Mouse (Mus musculus) spleen, adult 2 months (tissue): ENCODE data around the gene Psap. TPM values are rescaled to one million over a fixed set of nuclear protein-coding genes. Genes with fewer than 3 reads are reported as not detected.
A peak's percentile ranks its signal among the peaks of the same experiment; 100 is the strongest.

Experiments used
- DNase-seq, 2 experiments: peaks; one replicate each; pipeline versions ENCODE4 v3.0.0 to v3.0.0-alpha.2; 2012 to 2021; ENCODE audit warnings: low spot score in 2 of 2, low read depth in 1 of 2
- H3K27ac ChIP-seq: fragments of 200-500 bp; 2 replicates; pipeline ENCODE4 v1.5.1; 2012; ENCODE audit warnings: low read length, inconsistent platforms; ENCODE audit not compliant: insufficient read depth
- H3K27me3 ChIP-seq: fragments of 200-500 bp; 2 replicates; pipeline ENCODE4 v1.6.1; 2012; ENCODE audit warnings: mild to moderate bottlenecking, moderate library complexity, low read length, inconsistent platforms; ENCODE audit not compliant: control insufficient read depth, insufficient read depth
- H3K36me3 ChIP-seq: fragments of 200-500 bp; 2 replicates; pipeline ENCODE4 v1.6.1; 2012; ENCODE audit warnings: mild to moderate bottlenecking, low read length, inconsistent platforms; ENCODE audit not compliant: control insufficient read depth, insufficient read depth
- H3K4me1 ChIP-seq: fragments of 200-500 bp; 2 replicates; pipeline ENCODE4 v1.6.1; 2011; ENCODE audit warnings: inconsistent platforms; ENCODE audit not compliant: control insufficient read depth, insufficient read depth, insufficient read length
- H3K4me3 ChIP-seq: fragments of 200-500 bp; 2 replicates; pipeline ENCODE4 v1.5.1; 2011; ENCODE audit warnings: mild to moderate bottlenecking, inconsistent platforms; ENCODE audit not compliant: insufficient read depth, insufficient read length; ENCODE audit errors: extremely low read depth
- CTCF ChIP-seq: fragments of 200-500 bp; IDR thresholded peaks from 2 replicates; pipeline ENCODE4 v1.5.1; 2011; ENCODE audit warnings: mild to moderate bottlenecking, inconsistent platforms; ENCODE audit not compliant: insufficient read depth, insufficient read length, insufficient replicate concordance; ENCODE audit errors: extremely low read depth
- POLR2A ChIP-seq: fragments of 200-500 bp; IDR thresholded peaks from 2 replicates; pipeline ENCODE4 v1.6.1; 2011; ENCODE audit warnings: low read depth, low read length, inconsistent platforms
- WGBS: fragments of 180-500 bp; shearing (Covaris S2); methylation state at CpG from one replicate; pipeline ENCODE4 v1.1.7; 2018; 5-methylcytosine and 5-hydroxymethylcytosine counted together
- polyA plus RNA-seq: library from polyadenylated mRNA; depleted of rRNA; stranded (reverse); fragments of >200 nt; gene quantifications from 2 replicates; pipeline ENCODE4 v1.2.3, GENCODE M21; 2012

Gene Psap
- polyA plus RNA-seq, 1 experiment = 1,338 TPM

DNA sequence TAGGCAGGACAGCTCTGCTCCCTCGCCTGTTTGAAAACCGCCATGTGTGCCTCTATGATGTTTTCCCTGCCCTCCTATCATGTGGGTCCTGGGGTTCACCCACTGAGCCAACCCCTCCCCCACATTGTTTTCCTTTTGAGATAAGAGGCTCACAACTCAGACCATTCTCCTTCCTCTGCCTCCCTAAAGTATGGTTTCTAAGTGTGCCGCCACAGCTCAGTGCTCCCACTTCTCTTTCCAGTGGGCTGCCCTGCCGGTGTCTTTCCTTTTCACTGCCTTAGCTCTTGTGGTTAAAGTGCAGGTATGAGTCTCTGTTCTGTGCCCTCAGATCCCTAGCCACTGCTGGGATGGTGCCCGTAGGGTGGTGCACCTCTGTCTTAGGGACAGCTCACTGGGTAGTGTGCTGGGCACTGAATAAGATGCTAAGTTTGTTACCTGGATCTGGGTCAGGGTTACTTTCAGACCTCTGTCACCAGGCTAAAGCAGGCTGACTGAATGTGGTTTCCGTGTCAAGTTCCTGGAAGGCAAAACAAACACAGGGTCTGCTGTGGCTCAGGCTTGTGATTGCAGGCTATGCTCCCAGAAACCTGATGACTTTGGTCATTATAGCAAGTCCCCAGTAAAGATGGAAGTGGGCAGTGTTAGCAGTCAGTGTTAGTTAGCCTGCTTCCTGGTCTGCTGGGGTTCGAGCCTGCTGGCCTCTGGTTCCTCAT is 12.8 kb downstream of the Psap start:
- no peak overlapping the region; the same call in 1 of the 2 replicates for H3K4me3 ChIP-seq
- TF ChIP-seq CTCF (no peak), POLR2A (no peak)
- peak overlapping the region; percentile 57 for H3K27ac ChIP-seq
- no peaks in the 10 kb centered on the region for H3K27me3 ChIP-seq
- H3K36me3 ChIP-seq = peaks cover 34% of the 10 kb centered on the region
- DNase-seq = peak in 1 of 2 experiments; percentile 46
- H3K4me1 ChIP-seq = peaks cover 60% of the 10 kb centered on the region
- WGBS = 9% methylated on average over 7 of the region's 7 CpGs

DNA sequence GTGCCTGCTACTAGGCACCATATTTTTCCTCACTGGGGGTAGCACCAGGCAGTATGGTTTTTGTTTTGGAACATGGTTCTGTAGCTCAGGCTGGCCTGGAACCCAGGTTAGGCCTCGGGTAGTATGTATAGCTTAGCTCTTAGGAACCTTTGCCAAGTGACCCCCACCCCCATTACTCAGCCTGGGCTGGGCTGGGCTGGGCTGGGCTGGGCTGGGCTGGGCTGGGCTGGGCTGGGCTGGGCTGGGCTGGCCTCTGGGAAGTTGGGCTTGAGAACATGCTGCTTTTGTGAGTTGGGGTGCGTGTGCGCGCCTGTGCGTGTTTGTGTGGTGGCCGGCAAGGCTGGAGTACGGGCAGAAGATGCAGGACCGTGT is 13.3 kb downstream of the Psap start:
- TF ChIP-seq POLR2A (no peak), CTCF (no peak)
- WGBS = 84% methylated on average over 8 of the region's 8 CpGs
- Histone ChIP-seq H3K4me1 (peaks cover 55% of the 10 kb centered on the region), H3K27me3 (no peaks in the 10 kb centered on the region), H3K36me3 (peaks cover 37% of the 10 kb centered on the region), H3K27ac (0 out of 2 replicates have a peak overlapping the region, but pooled peaks have one; percentile 0), H3K4me3 (no peak overlapping the region)
- DNase-seq = no peak

DNA sequence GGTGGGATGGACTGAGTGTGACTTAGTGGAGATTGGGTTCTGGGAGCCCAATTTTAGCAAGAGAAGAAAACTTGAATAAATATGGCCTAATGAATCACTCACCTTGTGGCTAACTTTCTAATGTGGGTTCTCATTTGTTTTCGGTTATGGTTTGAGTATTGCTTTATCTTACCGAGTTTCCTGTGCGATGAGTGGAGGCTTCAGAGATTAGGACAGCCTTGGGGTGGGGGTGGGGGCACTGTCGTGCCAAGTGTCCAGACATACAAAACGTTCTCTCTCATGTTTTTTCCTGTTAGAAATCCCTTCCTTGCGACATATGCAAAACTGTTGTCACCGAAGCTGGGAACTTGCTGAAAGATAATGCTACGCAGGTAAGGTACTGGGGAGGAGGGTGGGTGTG is 14.8 kb downstream of the Psap start:
- no peak overlapping the region for H3K4me3 ChIP-seq
- H3K4me1 ChIP-seq = peaks cover 43% of the 10 kb centered on the region
- WGBS = 65% methylated on average over 8 of the region's 8 CpGs
- H3K27me3 ChIP-seq = no peaks in the 10 kb centered on the region
- DNase-seq = no peak
- TF ChIP-seq POLR2A = no peak
- no peak for TF ChIP-seq CTCF
- peaks cover 46% of the 10 kb centered on the region for H3K36me3 ChIP-seq
- no peak overlapping the region for H3K27ac ChIP-seq

DNA sequence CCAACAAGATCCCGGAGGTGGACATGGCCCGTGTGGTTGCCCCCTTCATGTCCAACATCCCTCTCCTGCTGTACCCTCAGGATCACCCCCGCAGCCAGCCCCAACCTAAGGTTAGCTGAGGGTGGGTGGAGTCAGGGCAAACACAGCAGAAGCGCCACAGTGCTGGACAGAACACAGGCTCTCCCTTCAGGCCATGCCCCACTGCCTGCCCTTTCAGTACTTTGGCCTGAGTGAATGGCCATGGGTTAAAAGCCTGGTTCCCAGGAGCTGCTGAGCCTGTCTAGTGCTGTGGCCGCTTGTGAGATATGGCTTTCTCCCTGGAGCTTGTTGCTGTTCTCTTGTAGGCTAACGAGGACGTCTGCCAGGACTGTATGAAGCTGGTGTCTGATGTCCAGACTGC is 17.2 kb downstream of the Psap start:
- WGBS = 94% methylated on average over 7 of the region's 7 CpGs
- no peak overlapping the region for H3K27ac ChIP-seq
- peaks cover 23% of the 10 kb centered on the region for H3K4me1 ChIP-seq
- no peaks in the 10 kb centered on the region for H3K27me3 ChIP-seq
- no peak for DNase-seq
- H3K36me3 ChIP-seq = peaks cover 66% of the 10 kb centered on the region
- no peak overlapping the region for H3K4me3 ChIP-seq
- TF ChIP-seq CTCF (no peak), POLR2A (no peak)

DNA sequence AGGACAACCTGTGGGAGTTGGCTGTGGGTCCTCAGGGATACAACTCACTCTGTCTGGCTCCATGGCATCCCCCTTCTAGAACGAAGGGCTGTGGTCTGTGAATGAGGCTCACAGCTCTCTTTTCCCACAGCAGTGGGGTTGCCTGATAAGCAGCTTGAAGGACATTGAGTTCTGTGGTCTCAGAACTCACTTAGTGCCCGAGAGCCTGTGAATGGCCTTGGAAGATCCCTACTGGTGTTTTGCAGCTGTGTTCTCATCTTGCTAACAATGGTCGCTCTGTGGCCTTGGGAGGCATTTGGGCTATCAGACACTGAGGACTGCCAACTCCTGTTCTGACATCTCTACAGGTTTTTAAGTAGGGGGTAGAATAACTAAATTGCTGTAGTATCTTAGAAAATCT is 17.9 kb downstream of the Psap start:
- WGBS = 73% methylated on average over 3 of the region's 3 CpGs
- H3K27me3 ChIP-seq = no peaks in the 10 kb centered on the region

DNA sequence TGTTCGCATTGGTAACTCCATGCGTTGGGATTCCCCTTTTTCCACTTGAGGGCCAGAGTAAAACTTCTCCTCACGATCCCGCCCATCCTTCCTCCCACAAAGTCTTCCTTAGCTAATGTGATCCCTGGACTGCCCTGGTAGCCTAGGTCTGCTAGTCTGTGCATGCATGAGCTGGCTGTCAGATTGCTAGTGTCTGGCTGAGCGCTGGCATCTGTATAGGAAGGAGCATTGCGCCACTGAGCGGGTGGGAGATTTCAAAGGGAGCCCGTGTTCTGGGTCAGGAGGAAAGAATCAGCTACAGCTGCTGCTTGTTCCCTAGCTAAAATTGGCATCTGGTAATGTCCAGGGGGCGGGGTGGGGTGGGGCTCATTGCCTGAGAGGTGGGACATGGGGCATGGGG is 18.6 kb downstream of the Psap start:
- peaks cover 80% of the 10 kb centered on the region for H3K36me3 ChIP-seq
- H3K4me3 ChIP-seq = no peak overlapping the region
- DNase-seq = no peak
- H3K27me3 ChIP-seq = no peaks in the 10 kb centered on the region
- H3K4me1 ChIP-seq = peaks cover 10% of the 10 kb centered on the region; the same call in 1 of the 2 replicates
- no peak overlapping the region for H3K27ac ChIP-seq
- TF ChIP-seq POLR2A = no peak
- TF ChIP-seq CTCF = no peak
- 81% methylated on average over 9 of the region's 9 CpGs for WGBS

More for the DNA sequence above, 17.9 kb downstream of the Psap start:
- Histone ChIP-seq H3K36me3 (peaks cover 73% of the 10 kb centered on the region), H3K4me1 (peaks cover 16% of the 10 kb centered on the region), H3K27ac (no peak overlapping the region), H3K4me3 (no peak overlapping the region)
- no peak for TF ChIP-seq POLR2A
- no peak for DNase-seq

DNA sequence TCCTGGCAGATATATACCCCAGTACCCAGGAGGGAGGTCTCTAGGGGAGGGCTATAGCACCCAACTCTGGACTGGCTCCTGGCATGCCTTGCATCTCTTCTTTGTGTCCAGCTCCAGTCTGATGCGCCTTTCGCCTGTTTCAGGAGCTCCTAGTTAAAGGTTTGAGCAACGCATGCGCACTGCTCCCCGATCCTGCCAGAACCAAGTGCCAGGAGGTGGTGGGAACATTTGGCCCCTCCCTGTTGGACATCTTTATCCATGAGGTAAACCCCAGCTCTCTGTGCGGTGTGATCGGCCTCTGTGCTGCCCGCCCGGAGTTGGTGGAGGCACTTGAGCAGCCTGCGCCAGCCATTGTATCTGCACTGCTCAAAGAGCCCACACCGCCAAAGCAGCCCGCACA is 22.2 kb downstream of the Psap start:
- Histone ChIP-seq H3K4me3 (no peak overlapping the region), H3K36me3 (peaks cover 69% of the 10 kb centered on the region), H3K27me3 (no peaks in the 10 kb centered on the region), H3K27ac (no peak overlapping the region), H3K4me1 (no peaks in the 10 kb centered on the region)
- WGBS = 97% methylated on average over 12 of the region's 12 CpGs
- TF ChIP-seq POLR2A = no peak
- TF ChIP-seq CTCF = no peak
- no peak for DNase-seq
